Mouse (Mus musculus): ENCODE data around the gene Cyp2d34. TPM values are rescaled to one million over a fixed set of nuclear protein-coding genes. Genes with fewer than 3 reads are reported as not detected.

Cyp2d34 gene
- total and polyA plus RNA-seq, 3 experiments: not detected

GRCm38 (mm10) chr15:82618362-82619020 lies 2.3 kb downstream of the Cyp2d34 start:
- H3K27me3 ChIP-seq (ENCODE audit: control insufficient read depth in 1 of 2, insufficient read depth in 2 of 2, low read length in 2 of 2): no peaks in the 10 kb centered on the region; a peak in 1 of 4 replicates
- DNase-seq (ENCODE audit: low read depth, low spot score): no peak
- no peak overlapping the region for H3K9ac ChIP-seq (ENCODE audit: control insufficient read depth, low read depth, low read length, poor library complexity, severe bottlenecking)
- no peak overlapping the region for H3K4me3 ChIP-seq (ENCODE audit: control insufficient read depth in 1 of 2, insufficient read depth in 1 of 2, low read depth in 2 of 2, low read length in 2 of 2)
- no peaks in the 10 kb centered on the region for H3K79me2 ChIP-seq (ENCODE audit: control insufficient read depth, insufficient read depth, low read length, poor library complexity)
- H3K4me1 ChIP-seq (ENCODE audit: control insufficient read depth in 1 of 2, insufficient read depth in 2 of 2, low read length in 2 of 2): no peaks in the 10 kb centered on the region
- no peaks in the 10 kb centered on the region for H3K36me3 ChIP-seq (ENCODE audit: control insufficient read depth in 1 of 2, insufficient read depth in 2 of 2, low read length in 2 of 2)
- no peak overlapping the region for H3K27ac ChIP-seq (ENCODE audit: control insufficient read depth, low read depth, low read length)
- TF ChIP-seq TAL1 (IDR thresholded peaks at IDR 0.05; ENCODE audit: low read length): no peak
- no peak for TF ChIP-seq ZNF384 (IDR thresholded peaks at IDR 0.05; ENCODE audit: low read depth, low read length)
- no peak for TF ChIP-seq NELFE (IDR thresholded peaks at IDR 0.05; ENCODE audit: low read depth, low read length)
- no peak for TF ChIP-seq TBP (IDR thresholded peaks at IDR 0.05; ENCODE audit: low read depth, low read length)
- TF ChIP-seq ETS1 (IDR thresholded peaks at IDR 0.05; ENCODE audit: low read depth, low read length): no peak
- TF ChIP-seq RCOR1 (IDR thresholded peaks at IDR 0.05; ENCODE audit: low read depth, low read length): no peak
- no peak for TF ChIP-seq POLR2AphosphoS5 (IDR thresholded peaks at IDR 0.05; ENCODE audit: borderline replicate concordance, low read depth, low read length)
- no peak for TF ChIP-seq MYB (IDR thresholded peaks at IDR 0.05; ENCODE audit: low read depth, low read length)
- no peak for TF ChIP-seq ZKSCAN1 (IDR thresholded peaks at IDR 0.05; ENCODE audit: low read depth, low read length)
- no peak for TF ChIP-seq MEF2A (IDR thresholded peaks at IDR 0.05; ENCODE audit: extremely low read depth, insufficient replicate concordance, low read depth, low read length, poor library complexity, severe bottlenecking)
- TF ChIP-seq USF1 (IDR thresholded peaks at IDR 0.05; ENCODE audit: low read depth, low read length): no peak
- no peak for TF ChIP-seq MAZ (IDR thresholded peaks at IDR 0.05; ENCODE audit: low read depth, low read length)
- TF ChIP-seq JUND (IDR thresholded peaks at IDR 0.05; ENCODE audit: low read depth, low read length): no peak
- TF ChIP-seq MXI1 (IDR thresholded peaks at IDR 0.05; ENCODE audit: low read depth, low read length): no peak
- TF ChIP-seq HCFC1 (IDR thresholded peaks at IDR 0.05; ENCODE audit: low read depth, low read length): no peak
- no peak for TF ChIP-seq NRF1 (IDR thresholded peaks at IDR 0.05; ENCODE audit: insufficient read depth, low read depth, low read length, poor library complexity, severe bottlenecking)
- no peak for TF ChIP-seq POLR2A (IDR thresholded peaks at IDR 0.05; ENCODE audit: control insufficient read depth in 1 of 2, insufficient read depth in 1 of 2, low read depth in 1 of 2, low read length in 2 of 2, poor library complexity in 1 of 2)
- H3K9me3 ChIP-seq (replicated peaks; ENCODE audit: insufficient read depth, low read length): no peaks in the 10 kb centered on the region

- peaks cover 2 to 7% of the 10 kb centered on the region in 2 experiments; a peak in 2 of 4 replicates for H3K27me3 ChIP-seq (ENCODE audit: control insufficient read depth in 1 of 2, insufficient read depth in 2 of 2, low read length in 2 of 2)
- no peaks in the 10 kb centered on the region for H3K79me2 ChIP-seq (ENCODE audit: control insufficient read depth, insufficient read depth, low read length, poor library complexity)
- no peak overlapping the region for H3K4me3 ChIP-seq (ENCODE audit: control insufficient read depth in 1 of 2, insufficient read depth in 1 of 2, low read depth in 2 of 2, low read length in 2 of 2)
- no peak overlapping the region for H3K27ac ChIP-seq (ENCODE audit: control insufficient read depth, low read depth, low read length)
- no peaks in the 10 kb centered on the region for H3K4me1 ChIP-seq (ENCODE audit: control insufficient read depth in 1 of 2, insufficient read depth in 2 of 2, low read length in 2 of 2)
- no peak for DNase-seq (ENCODE audit: low read depth, low spot score)
- H3K9ac ChIP-seq (ENCODE audit: control insufficient read depth, low read depth, low read length, poor library complexity, severe bottlenecking): no peak overlapping the region
- TF ChIP-seq POLR2A (IDR thresholded peaks at IDR 0.05; ENCODE audit: control insufficient read depth in 1 of 2, insufficient read depth in 1 of 2, low read depth in 1 of 2, low read length in 2 of 2, poor library complexity in 1 of 2) (no peak), CTCF (IDR thresholded peaks at IDR 0.05 in 2 of 3, conservative IDR thresholded peaks at IDR 0.05 in 1 of 3; ENCODE audit: control insufficient read depth in 1 of 3, insufficient read depth in 1 of 3, low read depth in 2 of 3, low read length in 3 of 3, poor library complexity in 1 of 3, severe bottlenecking in 1 of 3) (no peak), MYC (IDR thresholded peaks at IDR 0.05; ENCODE audit: low read depth, low read length) (no peak), GABPA (IDR thresholded peaks at IDR 0.05; ENCODE audit: low read depth, low read length) (no peak), BHLHE40 (IDR thresholded peaks at IDR 0.05; ENCODE audit: borderline replicate concordance, low read depth, low read length) (no peak), MAFK (IDR thresholded peaks at IDR 0.05; ENCODE audit: borderline replicate concordance, low read depth, low read length) (no peak)
- H3K9me3 ChIP-seq (replicated peaks; ENCODE audit: insufficient read depth, low read length): no peaks in the 10 kb centered on the region
- no peaks in the 10 kb centered on the region for H3K36me3 ChIP-seq (ENCODE audit: control insufficient read depth in 1 of 2, insufficient read depth in 2 of 2, low read length in 2 of 2)
Observed at GRCm38 (mm10) chr15:82582621-82583020, 38.1 kb downstream of the Cyp2d34 start.
